Mouse (Mus musculus): ENCODE results near the gene Crtac1. TPM values are rescaled to one million over a fixed set of nuclear protein-coding genes. Genes with fewer than 3 reads are reported as not detected.

Crtac1 gene
- polyA plus RNA-seq, 1 experiment from 2014 or later, result 3.5 TPM

- ATAC-seq (ENCODE audit: insufficient number of reproducible peaks, insufficient read depth, low FRiP score, low read depth), result no peak
- Histone ChIP-seq H3K27me3 (ENCODE audit: control insufficient read depth, insufficient read depth, low read length) (0 out of 2 replicates have a peak, but pooled peaks cover 7% of the 10 kb centered on the region), H3K4me3 (ENCODE audit: low read depth, low read length) (no peak overlapping the region), H3K27ac (ENCODE audit: low read length) (no peak overlapping the region), H3K9me3 (ENCODE audit: control insufficient read depth, low read depth, low read length) (no peaks in the 10 kb centered on the region), H3K4me2 (replicated peaks; ENCODE audit: low read depth, low read length) (no peak overlapping the region), H3K4me1 (ENCODE audit: control insufficient read depth, insufficient read depth, low read length) (no peaks in the 10 kb centered on the region), H3K9ac (replicated peaks; ENCODE audit: low read depth, low read length) (no peak overlapping the region), H3K36me3 (ENCODE audit: control insufficient read depth, insufficient read depth, low read length) (no peaks in the 10 kb centered on the region)
- 73% methylated on average over 9 of the region's 9 CpGs for WGBS
These were observed 7.8 kb upstream of the Crtac1 start for GRCm38 (mm10) chr19:42439353-42439752.

DNA sequence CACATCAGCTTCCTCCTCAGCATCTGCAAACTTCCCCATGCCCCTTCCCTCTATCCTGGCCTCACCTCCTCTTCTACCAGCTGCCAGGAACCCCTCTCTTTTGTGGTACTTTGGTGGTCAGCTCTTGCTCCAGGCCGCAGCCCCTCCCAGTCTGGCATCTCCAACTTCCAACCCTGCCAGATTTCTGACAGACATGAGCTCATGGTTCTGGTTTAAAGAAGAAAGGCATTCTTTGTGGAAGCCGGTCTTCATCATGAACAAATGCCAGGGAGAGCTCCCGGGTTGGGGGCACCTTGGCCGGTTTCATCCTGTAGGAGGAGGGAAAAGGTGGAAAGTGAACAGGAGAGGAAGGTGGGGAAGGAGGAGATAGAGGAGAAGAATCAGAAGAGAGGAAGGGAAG, 4.0 kb upstream of the Crtac1 start:
- H3K4me2 ChIP-seq (replicated peaks; ENCODE audit: low read depth, low read length), result no peak overlapping the region
- no peak overlapping the region for H3K27ac ChIP-seq (ENCODE audit: low read length)
- no peak overlapping the region for H3K9ac ChIP-seq (replicated peaks; ENCODE audit: low read depth, low read length)
- no peak for ATAC-seq (ENCODE audit: insufficient number of reproducible peaks, insufficient read depth, low FRiP score, low read depth)
- no peaks in the 10 kb centered on the region for H3K36me3 ChIP-seq (ENCODE audit: control insufficient read depth, insufficient read depth, low read length)
- H3K4me3 ChIP-seq (ENCODE audit: low read depth, low read length), result no peak overlapping the region
- 61% methylated on average over 4 of the region's 4 CpGs for WGBS
- peaks cover 37% of the 10 kb centered on the region for H3K27me3 ChIP-seq (ENCODE audit: control insufficient read depth, insufficient read depth, low read length)
- H3K4me1 ChIP-seq (ENCODE audit: control insufficient read depth, insufficient read depth, low read length), result peaks cover 6% of the 10 kb centered on the region; the same call in 1 of the 2 replicates
- no peaks in the 10 kb centered on the region for H3K9me3 ChIP-seq (ENCODE audit: control insufficient read depth, low read depth, low read length)

DNA sequence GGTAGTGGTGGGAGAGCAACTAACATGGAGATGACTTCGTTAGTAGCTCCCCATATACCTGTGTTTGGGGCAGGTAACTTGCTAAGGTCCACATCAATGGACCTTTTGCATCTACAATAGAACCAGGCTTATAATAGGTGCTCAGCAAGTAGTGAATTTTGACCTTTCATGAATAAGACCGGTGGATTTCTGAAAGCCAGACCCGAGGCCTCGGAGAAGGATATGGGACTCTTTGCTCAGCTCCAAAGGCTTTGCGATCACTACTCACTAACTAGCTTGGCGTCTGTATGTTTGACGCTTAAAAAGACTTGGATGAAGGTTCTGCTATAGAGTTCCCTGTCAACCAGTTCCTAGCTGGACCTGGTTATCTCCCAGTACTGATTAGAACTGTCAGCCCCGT, 1.2 kb upstream of the Crtac1 start:
- no peak overlapping the region for H3K9ac ChIP-seq (replicated peaks; ENCODE audit: low read depth, low read length)
- H3K27ac ChIP-seq (ENCODE audit: low read length), result no peak overlapping the region
- H3K27me3 ChIP-seq (ENCODE audit: control insufficient read depth, insufficient read depth, low read length), result peaks cover 48% of the 10 kb centered on the region
- peaks cover 6% of the 10 kb centered on the region; the same call in 1 of the 2 replicates for H3K4me1 ChIP-seq (ENCODE audit: control insufficient read depth, insufficient read depth, low read length)
- no peak for ATAC-seq (ENCODE audit: insufficient number of reproducible peaks, insufficient read depth, low FRiP score, low read depth)
- peak overlapping the region; percentile 48 for H3K4me3 ChIP-seq (ENCODE audit: low read depth, low read length)
- H3K9me3 ChIP-seq (ENCODE audit: control insufficient read depth, low read depth, low read length), result no peaks in the 10 kb centered on the region
- peak overlapping the region; percentile 88 for H3K4me2 ChIP-seq (replicated peaks; ENCODE audit: low read depth, low read length)
- no peaks in the 10 kb centered on the region for H3K36me3 ChIP-seq (ENCODE audit: control insufficient read depth, insufficient read depth, low read length)
- WGBS, result 38% methylated on average over 8 of the region's 8 CpGs

GRCm38 (mm10) chr19:42432191-42432590, 608 bp upstream of the Crtac1 start:
- 1% methylated on average over 35 of the region's 44 CpGs for WGBS
- peak overlapping the region; percentile 48 for H3K4me3 ChIP-seq (ENCODE audit: low read depth, low read length)
- peaks cover 6% of the 10 kb centered on the region; the same call in 1 of the 2 replicates for H3K4me1 ChIP-seq (ENCODE audit: control insufficient read depth, insufficient read depth, low read length)
- no peak overlapping the region for H3K27ac ChIP-seq (ENCODE audit: low read length)
- no peaks in the 10 kb centered on the region for H3K36me3 ChIP-seq (ENCODE audit: control insufficient read depth, insufficient read depth, low read length)
- H3K9me3 ChIP-seq (ENCODE audit: control insufficient read depth, low read depth, low read length), result no peaks in the 10 kb centered on the region
- peak; percentile 73 for ATAC-seq (ENCODE audit: insufficient number of reproducible peaks, insufficient read depth, low FRiP score, low read depth)
- H3K4me2 ChIP-seq (replicated peaks; ENCODE audit: low read depth, low read length), result peak overlapping the region; percentile 88
- H3K27me3 ChIP-seq (ENCODE audit: control insufficient read depth, insufficient read depth, low read length), result peaks cover 48% of the 10 kb centered on the region
- peak overlapping the region; percentile 30; the same call in 1 of the 2 replicates for H3K9ac ChIP-seq (replicated peaks; ENCODE audit: low read depth, low read length)

- H3K27me3 ChIP-seq (ENCODE audit: control insufficient read depth, insufficient read depth, low read length), result peaks cover 48% of the 10 kb centered on the region
- no peak overlapping the region for H3K27ac ChIP-seq (ENCODE audit: low read length)
- no peak for ATAC-seq (ENCODE audit: insufficient number of reproducible peaks, insufficient read depth, low FRiP score, low read depth)
- 4% methylated on average over 18 of the region's 19 CpGs for WGBS
- H3K36me3 ChIP-seq (ENCODE audit: control insufficient read depth, insufficient read depth, low read length), result no peaks in the 10 kb centered on the region
- peaks cover 6% of the 10 kb centered on the region; the same call in 1 of the 2 replicates for H3K4me1 ChIP-seq (ENCODE audit: control insufficient read depth, insufficient read depth, low read length)
- no peak overlapping the region for H3K9ac ChIP-seq (replicated peaks; ENCODE audit: low read depth, low read length)
- peak overlapping the region; percentile 48 for H3K4me3 ChIP-seq (ENCODE audit: low read depth, low read length)
- no peaks in the 10 kb centered on the region for H3K9me3 ChIP-seq (ENCODE audit: control insufficient read depth, low read depth, low read length)
- peak overlapping the region; percentile 88 for H3K4me2 ChIP-seq (replicated peaks; ENCODE audit: low read depth, low read length)
These were observed 602 bp downstream of the Crtac1 start for GRCm38 (mm10) chr19:42430981-42431380.

DNA sequence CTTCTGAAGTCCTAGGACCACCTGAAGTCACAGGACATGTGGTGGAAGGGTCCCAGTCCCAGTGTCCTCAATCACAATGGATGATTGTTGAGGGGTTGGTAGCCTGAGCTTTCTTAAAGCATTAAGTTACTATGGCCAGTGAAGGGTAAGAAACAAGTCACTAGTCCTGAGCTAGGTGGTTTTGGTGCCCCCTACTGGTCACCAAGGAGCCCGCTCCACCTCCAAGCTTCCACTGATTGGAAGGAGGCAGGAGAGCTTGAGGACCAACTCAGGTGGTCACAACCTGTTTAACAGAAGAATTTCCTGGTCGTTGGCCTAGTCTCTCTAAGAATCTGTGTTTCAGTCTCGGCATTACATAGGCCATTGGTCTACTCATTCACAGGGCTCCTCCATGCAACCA, 2.2 kb downstream of the Crtac1 start:
- H3K4me3 ChIP-seq (ENCODE audit: low read depth, low read length), result no peak overlapping the region
- no peak overlapping the region for H3K4me2 ChIP-seq (replicated peaks; ENCODE audit: low read depth, low read length)
- no peak overlapping the region for H3K27ac ChIP-seq (ENCODE audit: low read length)
- H3K36me3 ChIP-seq (ENCODE audit: control insufficient read depth, insufficient read depth, low read length), result no peaks in the 10 kb centered on the region
- peaks cover 6% of the 10 kb centered on the region; the same call in 1 of the 2 replicates for H3K4me1 ChIP-seq (ENCODE audit: control insufficient read depth, insufficient read depth, low read length)
- H3K27me3 ChIP-seq (ENCODE audit: control insufficient read depth, insufficient read depth, low read length), result peaks cover 42% of the 10 kb centered on the region
- no peak overlapping the region for H3K9ac ChIP-seq (replicated peaks; ENCODE audit: low read depth, low read length)
- no peaks in the 10 kb centered on the region for H3K9me3 ChIP-seq (ENCODE audit: control insufficient read depth, low read depth, low read length)
- 19% methylated on average over 3 of the region's 3 CpGs for WGBS
- no peak for ATAC-seq (ENCODE audit: insufficient number of reproducible peaks, insufficient read depth, low FRiP score, low read depth)

GRCm38 (mm10) chr19:42425208-42425607, 6.4 kb downstream of the Crtac1 start:
- 10% methylated on average over 3 of the region's 3 CpGs for WGBS
- no peaks in the 10 kb centered on the region for H3K9me3 ChIP-seq (ENCODE audit: control insufficient read depth, low read depth, low read length)
- peaks cover 7% of the 10 kb centered on the region; the same call in 1 of the 2 replicates for H3K27me3 ChIP-seq (ENCODE audit: control insufficient read depth, insufficient read depth, low read length)
- no peak overlapping the region for H3K4me2 ChIP-seq (replicated peaks; ENCODE audit: low read depth, low read length)
- no peak overlapping the region for H3K9ac ChIP-seq (replicated peaks; ENCODE audit: low read depth, low read length)
- no peak overlapping the region for H3K27ac ChIP-seq (ENCODE audit: low read length)
- no peaks in the 10 kb centered on the region for H3K36me3 ChIP-seq (ENCODE audit: control insufficient read depth, insufficient read depth, low read length)
- H3K4me3 ChIP-seq (ENCODE audit: low read depth, low read length), result no peak overlapping the region
- no peaks in the 10 kb centered on the region for H3K4me1 ChIP-seq (ENCODE audit: control insufficient read depth, insufficient read depth, low read length)
- no peak for ATAC-seq (ENCODE audit: insufficient number of reproducible peaks, insufficient read depth, low FRiP score, low read depth)

DNA sequence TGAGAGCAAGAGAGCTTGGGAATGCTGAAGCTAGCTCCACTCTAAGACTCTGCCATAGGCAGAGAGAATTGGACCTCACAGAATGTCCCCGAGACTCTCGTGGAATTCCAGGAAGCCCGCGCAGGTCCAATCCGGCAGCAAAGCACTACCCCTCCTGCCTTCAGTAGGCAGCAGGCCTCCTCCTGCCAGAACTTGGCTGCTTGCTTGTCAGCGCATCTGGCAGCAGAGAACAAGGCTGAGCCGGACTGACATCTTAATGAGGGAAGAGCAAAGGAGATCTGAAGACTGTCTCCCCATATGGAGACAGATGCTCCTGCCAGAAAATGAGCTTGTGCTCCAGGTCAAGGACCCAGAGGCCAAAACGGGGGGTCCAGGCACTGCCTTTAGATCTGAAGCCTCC, 16.5 kb downstream of the Crtac1 start:
- no peak for ATAC-seq (ENCODE audit: insufficient number of reproducible peaks, insufficient read depth, low FRiP score, low read depth)
- Histone ChIP-seq H3K36me3 (ENCODE audit: control insufficient read depth, insufficient read depth, low read length) (no peaks in the 10 kb centered on the region), H3K4me1 (ENCODE audit: control insufficient read depth, insufficient read depth, low read length) (no peaks in the 10 kb centered on the region), H3K9me3 (ENCODE audit: control insufficient read depth, low read depth, low read length) (no peaks in the 10 kb centered on the region), H3K27me3 (ENCODE audit: control insufficient read depth, insufficient read depth, low read length) (peaks cover 4% of the 10 kb centered on the region; the same call in 1 of the 2 replicates), H3K4me2 (replicated peaks; ENCODE audit: low read depth, low read length) (no peak overlapping the region), H3K27ac (ENCODE audit: low read length) (no peak overlapping the region), H3K9ac (replicated peaks; ENCODE audit: low read depth, low read length) (no peak overlapping the region), H3K4me3 (ENCODE audit: low read depth, low read length) (no peak overlapping the region)
- 74% methylated on average over 8 of the region's 8 CpGs for WGBS

GRCm38 (mm10) chr19:42409856-42410255, 21.7 kb downstream of the Crtac1 start:
- Histone ChIP-seq H3K27me3 (ENCODE audit: control insufficient read depth, insufficient read depth, low read length) (peaks cover 11% of the 10 kb centered on the region; the same call in 1 of the 2 replicates), H3K27ac (ENCODE audit: low read length) (no peak overlapping the region), H3K4me2 (replicated peaks; ENCODE audit: low read depth, low read length) (no peak overlapping the region), H3K9me3 (ENCODE audit: control insufficient read depth, low read depth, low read length) (no peaks in the 10 kb centered on the region), H3K36me3 (ENCODE audit: control insufficient read depth, insufficient read depth, low read length) (no peaks in the 10 kb centered on the region), H3K4me1 (ENCODE audit: control insufficient read depth, insufficient read depth, low read length) (no peaks in the 10 kb centered on the region), H3K4me3 (ENCODE audit: low read depth, low read length) (no peak overlapping the region), H3K9ac (replicated peaks; ENCODE audit: low read depth, low read length) (no peak overlapping the region)
- no peak for ATAC-seq (ENCODE audit: insufficient number of reproducible peaks, insufficient read depth, low FRiP score, low read depth)
- WGBS, result 41% methylated on average over 5 of the region's 5 CpGs

Measured in stomach, embryonic 14.5 days (tissue).